Mouse (Mus musculus): ENCODE measurements around the gene Rnase10. TPM values are rescaled to one million over a fixed set of nuclear protein-coding genes. Genes with fewer than 3 reads are reported as not detected.
A peak's percentile ranks its signal among the peaks of the same experiment; 100 is the strongest.
"Not testable (repeated sequence)": the region's sequence is repeated elsewhere in the genome, so short reads cannot be mapped to it uniquely, and the experiment has no call there.

The Rnase10 gene
- polyA plus RNA-seq (2012; rRNA removed): 0.05 TPM in 1 of 2 replicates, not detected in the other

DNA sequence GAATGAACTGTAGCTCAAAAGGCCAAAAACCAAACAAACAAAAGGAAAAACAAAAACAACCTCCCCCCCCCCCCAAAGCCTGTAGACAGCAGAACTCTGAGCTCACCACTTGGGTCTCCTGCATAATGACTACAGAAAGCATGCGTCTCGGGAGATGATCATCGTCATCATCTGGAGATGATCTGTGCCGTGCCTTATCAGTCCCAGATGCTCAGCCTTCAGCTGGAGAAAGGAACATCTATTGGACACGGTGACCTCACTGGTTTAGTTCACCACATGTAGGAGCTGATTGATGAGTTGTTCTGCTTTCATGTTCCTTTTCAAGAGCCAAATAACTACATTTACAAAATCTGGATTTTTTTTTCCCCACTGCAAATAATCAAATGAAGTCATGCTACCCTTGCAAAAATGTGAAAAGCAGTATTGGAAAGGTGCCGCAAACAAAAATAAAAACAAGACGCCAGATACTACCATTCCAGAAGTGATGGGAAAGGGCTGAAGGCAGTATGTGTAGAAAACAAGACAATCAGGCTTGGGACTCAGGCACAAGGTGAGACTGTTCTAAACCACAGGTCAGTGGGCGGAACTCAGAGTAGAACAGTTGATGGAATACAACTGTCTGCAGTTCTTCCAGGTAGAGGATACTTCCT lies at the start of gene Rnase10:
TSS of gene Rnase10 (plus strand) at position 600 of the 650 bp plus-strand sequence.
- DNase-seq (ENCODE audit: low read depth): no peak
- TF ChIP-seq POLR2A (IDR thresholded peaks at IDR 0.05; ENCODE audit: borderline replicate concordance, extremely low read depth, insufficient read depth, insufficient read length, poor library complexity, severe bottlenecking): no peak
- no peak for TF ChIP-seq CTCF (IDR thresholded peaks at IDR 0.05; ENCODE audit: borderline replicate concordance, extremely low read depth, insufficient read depth, insufficient read length)

- not testable (repeated sequence) for DNase-seq (ENCODE audit: low read depth)
Measured at GRCm38 (mm10) chr14:50958289-50958995, 49.1 kb upstream of the Rnase10 start.

DNA sequence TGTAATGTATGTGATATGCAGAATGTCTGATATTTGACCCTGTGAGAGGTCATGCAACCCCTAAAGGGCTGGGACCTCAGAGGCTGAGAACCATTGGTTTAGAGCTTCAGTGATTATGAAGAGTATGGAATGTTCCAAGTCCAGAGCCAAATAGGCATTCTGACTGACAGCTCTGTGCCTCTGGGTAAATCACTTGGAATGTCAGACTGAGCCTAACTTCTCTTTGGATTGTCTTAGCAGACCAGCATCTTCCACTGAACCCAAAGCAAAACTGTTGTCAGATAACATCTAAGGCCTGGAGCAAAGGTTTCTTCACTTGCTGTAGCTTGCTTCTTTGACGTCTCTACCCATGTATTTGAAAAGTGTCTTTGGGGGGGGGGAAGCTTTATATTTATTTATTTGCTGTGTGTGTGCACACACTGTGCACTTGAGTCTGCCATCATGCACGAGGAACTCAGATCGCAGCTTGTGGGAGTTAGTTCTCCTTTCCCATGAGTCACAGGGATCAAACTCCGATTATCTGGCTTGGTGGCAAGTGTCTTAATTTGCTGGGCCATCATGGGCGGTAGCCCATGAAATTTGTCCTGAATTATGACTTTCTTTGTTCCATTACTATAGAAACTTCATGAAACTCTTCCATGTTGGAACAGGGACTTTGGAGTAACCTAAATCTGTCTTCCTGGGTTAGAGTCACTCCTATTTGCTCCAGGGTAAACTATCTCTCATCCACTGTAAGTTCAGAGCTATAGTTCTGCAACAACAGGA lies 39.2 kb upstream of the Rnase10 start:
- no peak for DNase-seq (ENCODE audit: low read depth)
- TF ChIP-seq CTCF (IDR thresholded peaks at IDR 0.05; ENCODE audit: borderline replicate concordance, extremely low read depth, insufficient read depth, insufficient read length): no peak
- TF ChIP-seq POLR2A (IDR thresholded peaks at IDR 0.05; ENCODE audit: borderline replicate concordance, extremely low read depth, insufficient read depth, insufficient read length, poor library complexity, severe bottlenecking): no peak

- TF ChIP-seq POLR2A (IDR thresholded peaks at IDR 0.05; ENCODE audit: borderline replicate concordance, extremely low read depth, insufficient read depth, insufficient read length, poor library complexity, severe bottlenecking) (no peak), CTCF (IDR thresholded peaks at IDR 0.05; ENCODE audit: borderline replicate concordance, extremely low read depth, insufficient read depth, insufficient read length) (no peak)
- peak; percentile 27 for DNase-seq (ENCODE audit: low read depth)
Measured at GRCm38 (mm10) chr14:50969041-50969440, 38.5 kb upstream of the Rnase10 start.

DNA sequence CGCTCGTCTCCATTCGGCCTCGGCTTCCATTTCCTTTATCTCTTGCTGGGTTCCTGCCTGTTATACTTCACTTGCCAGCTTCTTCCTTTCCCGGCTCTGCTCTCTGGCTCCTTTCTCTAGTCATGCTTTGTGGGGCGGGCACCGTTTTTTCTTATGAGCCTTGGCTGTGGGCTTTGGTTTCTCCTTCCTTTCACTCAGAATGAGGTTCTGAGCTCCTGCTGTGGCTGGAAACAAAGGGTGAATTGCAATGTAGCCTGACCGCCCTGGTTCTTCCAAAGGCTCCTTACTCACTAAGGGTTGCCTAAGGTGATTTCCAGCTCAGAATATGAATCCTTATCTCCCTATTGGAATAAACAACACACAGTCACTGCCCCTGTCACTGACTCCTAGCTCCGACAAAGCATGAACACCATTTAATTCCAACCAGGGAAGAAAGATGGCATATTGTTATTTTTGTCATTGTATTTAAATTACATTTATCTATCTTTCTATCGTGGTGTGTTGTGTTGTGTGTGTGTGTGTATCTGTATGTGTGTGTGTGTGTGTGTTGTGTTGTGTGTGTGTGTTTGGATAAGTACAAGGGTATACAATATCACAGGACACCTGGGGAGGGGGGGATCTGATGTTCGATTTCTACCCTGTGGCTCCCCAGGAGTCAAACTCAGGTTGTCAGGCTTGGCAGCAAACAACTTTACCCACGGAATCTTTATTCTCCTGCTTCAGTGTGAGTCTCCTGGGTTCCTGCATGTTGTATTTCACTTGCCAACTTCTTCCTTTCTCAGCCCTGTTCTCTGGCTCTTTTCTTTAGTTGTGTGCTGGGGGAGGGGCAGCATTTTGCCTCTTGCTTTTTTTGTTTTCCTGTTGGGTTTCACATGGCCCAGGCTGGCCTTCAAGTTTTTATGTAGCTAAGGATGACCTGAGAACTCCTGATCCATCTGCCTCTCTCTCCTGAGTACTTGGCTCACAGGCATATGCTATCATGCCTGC lies 37.7 kb upstream of the Rnase10 start:
- TF ChIP-seq POLR2A (IDR thresholded peaks at IDR 0.05; ENCODE audit: borderline replicate concordance, extremely low read depth, insufficient read depth, insufficient read length, poor library complexity, severe bottlenecking) (no peak), CTCF (IDR thresholded peaks at IDR 0.05; ENCODE audit: borderline replicate concordance, extremely low read depth, insufficient read depth, insufficient read length) (no peak)
- DNase-seq (ENCODE audit: low read depth): peak; percentile 81

GRCm38 (mm10) chr14:50970822-50971221 lies 36.7 kb upstream of the Rnase10 start:
- DNase-seq (ENCODE audit: low read depth): no peak
- no peak for TF ChIP-seq CTCF (IDR thresholded peaks at IDR 0.05; ENCODE audit: borderline replicate concordance, extremely low read depth, insufficient read depth, insufficient read length)

DNA sequence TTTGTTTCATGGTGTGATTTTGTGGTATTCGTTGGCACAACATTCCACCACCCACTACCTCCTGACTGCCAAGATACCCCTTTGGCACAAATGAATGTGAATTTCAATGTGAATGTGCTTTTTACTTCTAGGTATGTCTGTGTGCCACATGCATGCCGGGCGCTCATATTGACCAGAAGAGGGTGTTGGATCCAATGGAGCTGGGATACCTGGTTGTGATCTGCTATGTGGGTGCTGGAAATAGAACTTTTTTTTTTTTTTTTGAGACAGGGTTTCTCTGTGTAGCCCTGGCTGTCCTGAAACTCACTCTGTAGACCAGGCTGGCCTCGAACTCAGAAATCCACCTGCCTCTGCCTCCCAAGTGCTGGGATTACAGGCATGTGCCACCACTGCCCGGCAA lies 34.5 kb upstream of the Rnase10 start:
- DNase-seq (ENCODE audit: low read depth): not testable (repeated sequence)

- DNase-seq (ENCODE audit: low read depth): no peak
- no peak for TF ChIP-seq POLR2A (IDR thresholded peaks at IDR 0.05; ENCODE audit: borderline replicate concordance, extremely low read depth, insufficient read depth, insufficient read length, poor library complexity, severe bottlenecking)
- no peak for TF ChIP-seq CTCF (IDR thresholded peaks at IDR 0.05; ENCODE audit: borderline replicate concordance, extremely low read depth, insufficient read depth, insufficient read length)
Measured at GRCm38 (mm10) chr14:50973700-50974099, 33.9 kb upstream of the Rnase10 start.

DNA sequence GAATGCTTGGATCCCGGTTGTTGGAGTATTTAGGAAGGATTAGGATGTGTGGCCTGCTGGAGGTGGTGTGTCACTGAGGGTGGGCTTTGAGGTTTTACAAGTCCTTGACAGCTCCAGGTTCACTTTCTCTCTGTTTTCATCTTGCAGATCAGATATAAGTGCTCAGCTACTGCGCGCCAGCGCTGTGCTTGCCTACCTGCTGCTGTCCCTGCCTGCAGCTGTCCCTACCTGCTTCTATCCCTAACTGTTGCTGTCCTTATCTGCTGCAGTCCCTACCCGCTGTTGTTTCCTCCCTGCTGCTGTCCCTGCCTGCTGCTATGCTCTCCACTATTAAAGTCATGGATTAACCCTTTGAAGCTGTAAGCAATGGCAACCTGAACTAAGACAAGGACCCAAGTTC lies 32.5 kb upstream of the Rnase10 start:
- no peak for DNase-seq (ENCODE audit: low read depth)
- TF ChIP-seq POLR2A (IDR thresholded peaks at IDR 0.05; ENCODE audit: borderline replicate concordance, extremely low read depth, insufficient read depth, insufficient read length, poor library complexity, severe bottlenecking) (no peak), CTCF (IDR thresholded peaks at IDR 0.05; ENCODE audit: borderline replicate concordance, extremely low read depth, insufficient read depth, insufficient read length) (no peak)

DNA sequence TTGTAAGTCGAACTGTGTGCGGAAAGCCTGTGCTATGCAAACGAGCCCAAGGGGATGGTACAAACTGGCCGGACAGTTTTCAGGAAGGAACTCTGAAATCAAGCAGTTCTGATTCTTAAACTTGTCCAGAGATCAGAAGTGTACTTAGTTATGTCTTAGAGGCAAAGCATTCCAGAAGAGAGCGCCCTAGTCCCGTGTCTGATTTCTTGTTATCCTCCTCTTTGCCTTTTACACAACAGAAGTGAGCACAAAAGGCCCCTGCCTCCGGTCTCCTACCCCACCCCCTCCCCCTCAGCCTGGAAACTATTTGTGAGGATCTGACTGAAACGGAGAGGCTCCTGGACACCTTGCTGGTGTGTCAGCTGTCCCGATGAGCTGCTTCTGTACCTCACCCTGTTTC lies 30.9 kb upstream of the Rnase10 start:
- TF ChIP-seq CTCF (IDR thresholded peaks at IDR 0.05; ENCODE audit: borderline replicate concordance, extremely low read depth, insufficient read depth, insufficient read length) (no peak), POLR2A (IDR thresholded peaks at IDR 0.05; ENCODE audit: borderline replicate concordance, extremely low read depth, insufficient read depth, insufficient read length, poor library complexity, severe bottlenecking) (no peak)
- peak; percentile 34 for DNase-seq (ENCODE audit: low read depth)

- DNase-seq (ENCODE audit: low read depth): not testable (repeated sequence)
Measured at GRCm38 (mm10) chr14:50978451-50978850, 29.1 kb upstream of the Rnase10 start.

Data from brain, embryonic 14.5 days (tissue).